Mouse (Mus musculus) mouse trophoblast stem cell (cell line): ENCODE measurements around the gene Plcb1.

ENCODE experiments used
- in situ Hi-C, 2 experiments: fragments of 300-500 bp; cut with MseI, MboI; formaldehyde crosslinking; loops; 2 replicates in 1 of 2; 3 replicates in 1 of 2; pipeline ENCODE4 v1.15.1; 2025

The Plcb1 gene

DNA sequence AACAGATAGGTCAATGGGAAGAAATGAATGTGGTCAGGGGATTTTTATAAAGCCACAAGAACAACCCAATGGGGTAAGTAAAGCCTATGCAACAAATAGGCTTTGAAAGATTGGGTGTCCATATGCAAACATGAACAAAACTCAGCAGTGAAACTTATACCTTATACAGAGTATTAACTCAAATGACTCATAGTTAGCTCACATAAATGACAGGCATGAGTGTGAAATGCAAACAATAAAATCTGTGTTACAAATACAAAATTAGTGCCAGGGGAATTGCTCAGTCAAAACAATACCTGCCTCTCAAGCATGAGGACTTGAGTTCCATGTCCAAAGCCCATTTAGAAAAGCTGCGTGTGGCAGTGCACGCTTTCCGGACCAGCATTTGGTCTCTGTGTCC is 182.5 kb downstream of the Plcb1 start:
- in situ Hi-C loops, result no loop called here

DNA sequence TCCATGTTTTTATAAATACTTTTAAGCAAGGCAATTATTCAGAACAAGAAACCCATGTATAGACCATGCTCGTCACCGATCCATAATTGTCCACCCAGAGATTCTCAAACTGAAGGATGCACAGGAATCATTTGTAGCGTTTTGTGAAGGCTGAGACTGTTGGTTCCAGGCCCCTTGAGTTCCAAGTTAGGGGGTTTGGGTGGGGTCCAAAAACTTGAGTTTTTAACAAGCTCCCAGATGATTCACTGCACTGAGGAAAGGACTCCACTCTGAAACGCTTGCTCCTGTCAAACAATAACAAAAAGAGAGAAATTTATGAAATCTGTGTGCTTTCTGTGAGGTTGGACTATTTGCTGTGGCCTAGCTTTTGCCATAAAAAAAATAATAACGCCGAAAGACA is 186.5 kb downstream of the Plcb1 start:
- in situ Hi-C loops, result no loop called here

DNA sequence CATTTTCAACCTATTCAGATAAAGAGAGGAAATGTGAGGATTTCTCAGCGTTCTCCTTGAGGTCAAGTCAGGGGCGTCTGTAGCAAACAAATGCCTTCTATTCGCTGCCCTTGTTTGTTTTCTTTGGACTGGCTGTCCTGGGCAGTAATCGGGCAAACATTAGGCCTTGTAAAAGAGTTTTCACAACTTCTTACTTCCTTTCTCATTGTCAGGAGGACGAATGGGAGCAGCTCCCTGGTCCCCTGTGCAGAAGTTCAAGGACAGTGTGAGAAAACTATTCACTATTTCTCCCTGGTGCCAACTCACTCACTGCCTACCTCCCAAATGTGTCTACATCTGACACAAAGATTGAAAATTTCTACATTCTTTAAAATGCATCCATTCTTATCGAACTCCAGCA is 188.8 kb downstream of the Plcb1 start:
- in situ Hi-C loops, result no loop called here

DNA sequence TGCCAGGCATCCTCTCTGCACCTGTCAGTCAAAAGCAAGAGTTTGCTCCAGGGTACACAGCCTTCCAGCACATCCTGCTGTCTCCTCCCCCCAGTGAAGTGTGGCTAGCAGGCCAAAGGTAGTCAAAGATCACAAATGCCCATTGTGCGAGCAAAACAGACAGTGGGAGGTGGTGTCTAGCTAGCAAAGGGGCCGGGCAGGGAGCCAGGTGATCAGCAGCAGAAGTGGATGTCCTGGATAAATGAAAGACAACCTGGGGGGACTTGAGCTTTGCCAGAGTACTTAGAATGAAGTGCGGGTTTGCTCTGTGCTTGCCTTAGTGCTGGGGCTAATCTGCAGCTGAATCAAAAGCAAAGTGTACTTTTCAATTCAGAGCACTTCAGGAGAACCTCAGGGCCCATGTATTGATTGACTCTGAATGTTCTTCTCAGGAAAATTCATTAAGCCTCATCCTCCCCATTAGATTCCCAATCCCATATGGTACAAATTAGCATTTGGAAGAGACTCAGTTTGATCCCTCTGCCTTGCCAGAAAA is 191.0 kb downstream of the Plcb1 start:
- in situ Hi-C loops, result no loop called here

DNA sequence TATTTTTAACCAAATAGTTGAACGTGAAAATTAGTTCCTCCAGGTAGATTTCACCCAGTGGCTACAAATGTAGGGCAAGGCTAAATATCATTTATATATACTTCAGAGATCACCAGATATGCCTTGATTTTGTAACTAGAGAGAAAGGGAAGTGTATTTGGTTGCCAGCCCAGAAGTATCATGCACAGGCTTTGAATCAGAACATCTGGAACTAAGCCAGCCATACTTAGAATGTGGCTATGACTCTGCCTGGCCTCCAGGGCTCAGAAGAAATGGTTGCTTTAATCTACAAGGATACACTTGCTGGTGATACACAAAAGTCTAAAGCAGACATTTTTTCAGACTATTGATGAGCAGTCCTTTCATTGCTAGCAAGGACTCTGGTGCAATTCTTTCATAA is 191.8 kb downstream of the Plcb1 start:
- in situ Hi-C loops, result no loop called here

DNA sequence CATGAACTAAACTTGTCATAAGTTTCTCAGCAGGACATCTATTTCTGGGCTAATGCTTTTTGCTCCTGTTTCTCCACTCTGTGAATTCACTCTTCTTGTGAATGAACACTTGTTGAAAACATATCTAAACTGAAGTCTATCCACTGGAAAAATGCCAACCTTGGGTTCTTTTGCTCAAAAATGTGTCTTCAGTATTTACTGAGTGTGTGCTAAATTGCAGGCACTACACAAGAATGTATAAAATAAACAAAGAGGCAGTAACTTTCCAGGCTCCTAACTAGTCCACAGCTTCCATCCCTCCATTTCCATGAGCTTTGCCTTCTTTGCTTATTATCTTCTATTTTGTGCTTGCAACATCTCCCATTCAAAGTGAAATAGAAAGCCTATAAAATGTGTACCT is 195.5 kb downstream of the Plcb1 start:
- in situ Hi-C loops, result no loop called here

DNA sequence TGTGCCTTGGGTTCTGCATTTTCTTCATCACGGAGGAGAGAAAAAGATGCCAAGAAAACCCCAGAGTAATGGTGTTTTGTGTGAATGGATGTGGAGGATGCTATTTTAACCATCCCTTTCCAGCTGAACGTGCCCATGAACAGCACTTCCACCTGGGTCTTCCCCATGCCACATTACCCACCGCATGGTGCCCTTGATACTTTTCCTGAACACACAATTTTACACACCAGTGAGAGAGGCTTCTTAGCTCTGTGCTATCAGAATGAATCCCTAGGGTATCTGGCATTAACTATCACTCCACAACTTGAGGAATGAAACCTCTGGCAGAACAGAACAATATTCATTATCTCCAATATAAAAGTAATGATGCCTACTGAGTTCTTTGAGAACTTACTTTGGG is 199.0 kb downstream of the Plcb1 start:
- in situ Hi-C loops, result no loop called here

DNA sequence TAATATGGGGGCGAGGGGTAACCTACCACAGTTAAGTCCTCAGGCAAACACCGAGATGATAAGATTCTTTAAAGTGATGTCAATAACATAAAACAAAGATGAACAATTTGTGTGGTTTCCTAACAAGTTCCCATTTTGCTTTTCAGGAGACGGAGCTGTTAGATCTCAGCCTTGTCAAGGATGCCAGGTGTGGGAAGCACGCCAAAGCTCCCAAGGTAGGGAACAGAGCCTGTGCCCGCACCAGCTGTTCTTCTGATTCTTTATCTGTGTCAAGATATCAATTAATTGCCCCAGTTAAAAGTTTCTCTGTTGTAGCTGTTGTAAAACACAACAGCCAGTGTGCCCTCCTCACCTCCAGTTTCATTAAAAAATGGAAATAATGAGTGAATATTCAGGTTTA is 202.1 kb downstream of the Plcb1 start:
- in situ Hi-C loops, result no loop called here

DNA sequence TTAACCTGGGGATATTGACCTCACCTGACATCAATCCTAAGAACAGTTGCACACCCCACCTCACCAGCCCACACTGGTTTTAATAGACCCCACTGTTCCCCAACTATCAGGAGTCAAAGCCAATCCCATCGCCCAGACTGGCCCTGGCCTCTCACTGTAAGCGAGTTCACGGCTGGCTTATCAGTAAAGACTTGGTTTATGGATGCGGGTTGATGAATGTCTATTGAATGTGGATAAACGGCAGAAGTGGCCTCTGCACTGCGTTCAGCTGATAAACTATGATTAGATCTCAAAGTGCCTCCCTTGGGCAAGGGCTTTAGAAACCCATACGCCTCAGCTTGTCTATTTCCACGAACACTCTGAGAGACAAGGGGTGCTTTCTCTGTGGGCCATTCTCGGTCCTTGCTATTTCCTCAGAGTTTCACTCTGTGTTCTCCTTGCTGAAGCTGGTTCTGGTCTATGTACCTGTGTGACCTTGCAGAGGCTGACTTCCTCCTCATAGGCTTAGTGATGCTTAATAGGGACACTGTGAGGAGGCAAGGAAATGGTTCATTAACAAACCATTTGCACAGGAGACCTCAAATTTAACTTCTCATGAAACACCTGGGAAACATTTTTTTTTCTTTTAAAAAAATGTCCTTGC is 203.9 kb downstream of the Plcb1 start:
- in situ Hi-C loops, result no loop called here

DNA sequence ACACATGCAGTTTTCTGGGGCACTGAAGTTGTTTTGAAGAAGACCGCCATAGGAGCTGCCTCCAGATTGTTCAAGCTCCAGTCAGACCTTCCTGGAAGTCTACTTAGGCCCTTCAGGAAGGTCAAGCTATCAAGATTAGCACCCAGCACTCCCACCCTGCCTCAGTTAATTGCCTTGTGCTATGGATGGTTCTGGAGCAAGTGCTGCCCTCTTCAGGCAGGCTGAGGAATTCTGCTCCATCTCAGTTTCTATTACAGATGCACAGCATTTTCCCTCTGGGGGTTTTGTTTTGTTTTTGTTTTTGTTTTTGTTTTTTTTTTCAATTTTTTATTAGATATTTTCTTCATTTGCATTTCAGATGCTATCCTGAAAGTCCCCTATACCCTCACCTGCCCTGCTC is 221.3 kb downstream of the Plcb1 start:
- in situ Hi-C loops, result loop anchor here in 1 of 2 experiments (10.0 kb wide), 1 partner anchor 318 kb away; no protein-coding TSS in a partner anchor

DNA sequence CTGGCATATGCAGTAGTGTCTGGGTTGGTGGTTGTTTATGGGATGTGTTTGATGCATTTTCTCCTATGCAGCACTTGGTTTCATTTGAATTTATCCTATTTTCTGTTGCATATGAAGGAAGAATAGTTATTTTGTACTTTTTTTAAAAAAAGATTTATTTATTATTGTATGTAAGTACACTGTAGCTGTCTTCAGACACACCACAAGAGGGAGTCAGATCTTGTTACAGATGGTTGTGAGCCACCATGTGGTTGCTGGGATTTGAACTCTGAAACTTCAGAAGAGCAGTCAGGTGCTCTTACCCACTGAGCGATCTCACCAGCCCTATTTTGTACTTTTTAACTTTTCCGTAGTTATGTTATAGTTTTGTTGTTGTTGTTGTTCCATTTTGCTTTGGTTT is 222.0 kb downstream of the Plcb1 start:
- in situ Hi-C loops, result loop anchor here in 1 of 2 experiments (10.0 kb wide), 1 partner anchor 317 kb away; no protein-coding TSS in a partner anchor

DNA sequence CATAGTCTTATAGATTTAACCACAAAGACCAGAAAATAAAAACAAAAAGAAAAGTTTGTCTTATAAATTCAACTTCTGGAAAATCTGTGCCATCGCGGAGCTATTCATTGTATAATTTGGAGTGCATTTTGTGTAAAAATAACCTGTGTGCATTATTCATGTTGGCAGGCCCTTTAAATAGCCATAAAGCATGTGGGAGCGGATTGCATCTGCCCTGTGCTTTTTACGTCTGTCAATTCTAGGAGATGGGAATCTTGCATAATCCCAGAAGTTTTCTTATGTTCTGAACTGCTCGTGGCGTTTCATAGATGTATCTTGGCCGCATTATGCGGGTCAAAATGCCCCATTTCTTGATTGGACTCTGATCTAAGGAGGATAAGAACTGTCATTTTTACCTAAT is 224.5 kb downstream of the Plcb1 start:
- in situ Hi-C loops, result no loop called here

DNA sequence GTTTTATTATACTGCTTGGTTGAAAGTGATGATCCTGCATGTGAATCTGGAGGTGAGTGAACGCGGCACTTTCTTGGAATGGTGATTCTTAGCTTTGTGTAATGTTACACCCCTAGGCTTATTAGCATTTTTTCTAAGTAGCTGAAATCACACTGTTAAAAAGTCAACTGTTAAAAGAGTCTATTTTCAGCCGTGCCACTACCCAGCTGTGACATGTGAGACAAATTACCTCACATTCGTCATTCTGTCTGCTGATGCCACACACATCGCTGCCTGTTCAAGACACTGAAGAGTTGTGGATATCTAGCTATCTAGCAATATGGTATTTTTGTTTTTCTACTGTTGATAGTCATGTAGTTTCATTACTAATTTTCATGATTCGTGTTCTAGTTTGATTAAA is 229.6 kb downstream of the Plcb1 start:
- in situ Hi-C loops, result no loop called here

DNA sequence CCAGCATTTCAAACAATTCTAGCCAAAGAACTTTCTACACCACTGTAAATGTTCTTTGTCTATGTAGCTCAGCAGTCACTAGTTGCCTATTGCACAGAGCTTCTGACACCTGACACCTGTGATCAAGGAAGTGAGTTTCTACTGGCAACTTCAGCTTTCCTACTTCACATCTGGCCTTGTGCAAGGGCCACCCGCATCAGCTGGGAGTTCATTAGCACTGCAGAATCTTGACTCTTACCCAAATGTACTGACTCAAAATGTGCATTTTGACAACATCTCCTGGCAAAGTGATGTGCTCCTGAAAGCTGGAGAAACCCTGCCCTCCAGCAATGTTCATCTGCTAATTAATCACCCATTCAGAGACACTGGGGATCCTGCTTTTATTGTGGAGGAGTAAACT is 232.4 kb downstream of the Plcb1 start:
- in situ Hi-C loops, result no loop called here

DNA sequence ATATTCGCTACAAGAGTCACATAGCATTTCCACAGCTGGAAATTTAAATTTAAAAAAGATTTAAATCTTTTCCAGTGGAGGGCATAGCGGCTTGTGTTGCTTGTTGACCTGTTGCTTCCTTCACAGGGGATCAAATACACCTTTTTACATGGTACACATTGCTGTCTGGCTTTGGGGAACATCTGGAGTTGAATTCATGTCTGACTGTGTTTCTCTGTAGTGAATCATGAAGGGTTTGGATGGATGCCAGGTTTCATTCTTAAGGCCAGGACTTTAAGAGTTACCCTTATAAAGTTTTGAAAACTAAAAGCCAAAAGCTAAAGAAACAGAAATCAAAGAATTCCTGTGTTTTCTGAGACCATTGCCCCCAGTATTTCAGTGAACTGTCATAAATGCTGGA is 232.8 kb downstream of the Plcb1 start:
- in situ Hi-C loops, result no loop called here

DNA sequence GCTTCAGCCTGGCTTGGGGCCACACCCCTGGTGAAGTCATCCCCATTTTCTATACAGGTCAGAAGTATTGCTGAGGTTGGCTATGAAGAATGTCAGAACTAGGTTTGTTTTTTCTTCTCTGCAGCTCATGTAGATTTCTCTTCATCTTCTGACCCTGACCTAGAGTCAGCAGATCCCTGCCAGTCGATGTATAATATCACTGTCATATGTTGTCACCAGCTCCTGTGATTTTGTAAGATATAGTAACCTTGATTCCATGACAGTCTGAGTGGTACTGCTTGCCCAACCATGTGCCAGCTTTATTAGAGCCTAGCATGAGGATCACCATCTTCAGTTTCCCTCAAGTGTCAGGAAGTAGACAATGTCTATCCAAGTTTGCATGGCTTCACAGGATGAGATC is 233.7 kb downstream of the Plcb1 start:
- in situ Hi-C loops, result no loop called here

DNA sequence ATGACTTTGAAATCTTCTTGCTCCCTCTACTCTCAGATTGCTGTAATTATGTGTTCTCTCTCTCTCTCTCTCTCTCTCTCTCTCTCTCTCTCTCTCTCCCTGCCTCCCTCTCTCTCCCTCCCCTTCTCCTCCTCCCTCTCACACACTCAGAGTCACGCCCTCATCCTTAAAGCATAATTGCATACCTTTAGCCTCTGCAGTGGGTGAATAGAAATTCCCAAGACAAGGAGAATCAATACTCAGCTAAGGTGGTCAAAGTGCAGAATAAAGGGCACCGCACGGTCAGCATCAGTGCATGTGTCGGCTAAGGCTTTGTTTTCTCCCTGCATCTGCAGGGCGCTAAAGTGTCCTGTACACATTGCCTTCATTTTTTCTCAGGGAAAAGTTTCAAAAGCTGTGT is 243.4 kb downstream of the Plcb1 start:
- in situ Hi-C loops, result no loop called here

DNA sequence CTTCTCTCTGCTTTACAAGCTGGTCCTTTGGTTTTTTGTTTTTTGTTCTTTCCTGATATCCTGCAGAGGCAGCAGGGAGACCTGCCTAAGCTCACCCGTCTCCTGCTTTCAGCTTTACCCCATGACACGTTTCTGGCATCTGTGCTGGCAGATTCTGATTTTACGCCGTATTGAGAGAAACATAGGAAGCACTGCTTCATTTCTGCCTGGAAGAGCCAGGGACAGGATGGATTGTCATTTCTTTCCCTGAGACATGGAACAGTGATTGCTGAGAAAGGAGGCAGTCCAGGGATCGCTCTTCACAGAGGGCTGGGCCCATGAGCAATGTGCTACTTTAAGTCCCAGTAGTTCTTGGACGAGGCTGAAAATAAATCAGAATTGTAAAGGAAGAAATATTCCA is 243.8 kb downstream of the Plcb1 start:
- in situ Hi-C loops, result no loop called here

DNA sequence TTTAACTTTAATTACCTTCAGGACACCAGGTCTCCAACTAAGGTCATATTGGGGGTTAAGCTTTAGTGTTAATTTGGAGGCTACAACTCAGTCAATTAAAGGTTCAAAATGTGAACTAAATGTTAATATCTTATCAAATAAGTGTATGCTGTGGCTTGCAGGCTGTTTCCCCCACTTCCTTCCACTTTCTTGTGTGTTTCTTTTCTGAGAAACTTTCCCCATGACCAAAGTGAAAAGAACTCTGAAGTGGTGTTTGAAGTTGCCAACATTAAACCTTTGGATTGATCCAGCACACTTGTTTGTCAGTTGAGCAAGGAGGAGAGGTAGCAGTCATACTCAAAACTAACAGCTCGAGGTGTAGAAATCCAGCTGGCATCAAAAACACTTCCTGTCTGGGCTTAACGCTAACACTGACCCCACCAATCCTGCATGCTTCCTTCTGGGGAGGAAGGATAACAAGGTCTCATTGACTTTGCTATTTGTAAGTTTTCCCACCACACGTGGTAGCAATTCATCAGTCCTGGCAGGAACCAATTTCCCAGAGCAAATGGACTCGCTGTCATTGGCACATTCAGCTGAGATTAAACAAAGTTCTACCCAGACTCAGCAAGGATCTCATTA is 249.9 kb downstream of the Plcb1 start:
- in situ Hi-C loops, result no loop called here

DNA sequence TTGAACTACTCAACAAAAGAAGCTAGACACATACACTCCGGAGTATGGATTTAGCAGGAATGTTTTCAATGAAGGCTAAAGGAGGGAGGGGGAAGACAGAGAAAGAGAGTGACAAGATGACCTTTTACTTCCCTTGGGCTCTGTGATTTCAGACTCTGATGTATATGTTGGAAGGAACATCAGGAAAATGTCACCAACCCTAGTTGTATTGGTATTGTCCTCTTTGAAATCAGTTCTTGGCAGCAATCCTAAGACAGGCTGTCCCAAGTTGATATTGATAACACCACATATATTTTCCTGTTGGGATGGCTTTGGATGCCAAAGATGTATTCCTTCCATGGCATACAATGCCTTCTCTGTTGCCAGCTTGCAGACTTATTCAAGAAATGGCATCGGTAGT is 262.9 kb downstream of the Plcb1 start:
- in situ Hi-C loops, result no loop called here

DNA sequence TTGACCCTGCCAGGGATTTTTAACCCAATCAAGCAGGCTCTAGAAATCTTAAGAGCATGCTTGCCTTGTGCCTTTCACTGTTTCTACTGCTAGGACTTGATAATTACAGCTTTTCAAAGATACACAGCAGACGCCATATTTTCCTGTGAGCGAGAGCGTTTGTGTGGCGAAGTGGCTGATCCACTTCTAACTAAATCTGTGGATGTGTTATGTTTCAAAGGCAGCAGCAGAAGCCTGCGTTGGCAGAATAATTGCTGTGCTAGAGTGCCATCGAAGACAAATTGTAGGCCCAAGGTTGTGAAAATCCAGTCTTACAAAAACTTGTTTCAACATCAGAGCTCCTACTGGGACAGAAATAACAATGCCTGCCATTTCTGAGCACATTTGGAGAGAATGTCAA is 263.4 kb downstream of the Plcb1 start:
- in situ Hi-C loops, result no loop called here

DNA sequence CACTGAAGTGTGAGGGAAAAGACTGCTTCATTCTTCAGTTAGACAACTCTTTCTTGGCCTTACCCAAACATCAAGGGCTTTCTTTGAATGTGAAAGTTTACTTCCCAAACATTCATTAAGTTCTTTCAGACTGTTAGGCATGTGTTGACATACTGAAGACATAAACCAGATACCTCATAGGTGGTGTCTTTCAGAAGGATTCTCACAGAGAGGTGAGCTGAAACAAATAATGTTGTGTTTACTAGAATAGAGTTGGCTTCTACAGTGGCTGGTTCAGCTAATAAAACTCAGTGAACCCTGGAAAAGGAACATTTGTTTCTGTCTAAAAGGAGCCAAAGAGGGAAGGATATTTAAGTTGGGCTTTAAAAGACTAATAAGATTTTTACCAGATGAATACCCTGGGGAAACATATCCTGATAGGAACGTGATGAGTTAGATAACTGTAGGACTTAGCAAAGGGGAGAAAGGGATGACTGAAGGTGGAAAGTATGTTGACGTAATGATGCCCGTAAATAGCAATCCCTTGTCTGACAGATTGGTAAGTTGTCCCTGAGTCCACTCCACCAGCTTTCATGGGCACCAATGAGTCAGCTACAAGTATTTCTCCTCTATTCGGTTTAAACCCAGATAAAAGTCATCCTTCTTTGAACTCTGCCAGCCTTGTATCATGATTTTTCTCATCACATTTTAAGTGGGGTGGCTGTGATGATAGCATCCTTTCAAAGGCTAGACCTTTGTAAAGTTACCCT is 265.8 kb downstream of the Plcb1 start:
- in situ Hi-C loops, result no loop called here

DNA sequence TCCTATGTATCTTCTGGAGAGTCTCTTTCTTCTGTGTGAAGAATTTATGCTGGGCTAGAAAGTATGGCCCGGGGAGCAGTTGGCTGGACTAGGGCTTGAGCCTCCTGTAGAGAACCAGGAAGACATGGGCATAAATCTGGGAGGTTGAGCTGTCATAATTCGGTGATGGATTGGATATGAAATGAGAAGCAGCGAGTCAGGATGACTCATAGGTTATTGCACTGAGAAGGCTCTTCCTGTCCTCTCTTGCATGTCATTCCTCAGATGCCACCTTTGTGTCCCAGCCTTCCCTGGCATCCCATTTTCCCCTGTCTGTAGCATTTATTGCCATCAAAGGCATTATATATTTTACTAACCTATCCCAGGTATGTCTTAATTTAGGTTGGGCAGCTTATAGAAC is 267.5 kb downstream of the Plcb1 start:
- in situ Hi-C loops, result no loop called here
